Mouse (Mus musculus): Measurements from ENCODE around the gene Rflnb.

DNA sequence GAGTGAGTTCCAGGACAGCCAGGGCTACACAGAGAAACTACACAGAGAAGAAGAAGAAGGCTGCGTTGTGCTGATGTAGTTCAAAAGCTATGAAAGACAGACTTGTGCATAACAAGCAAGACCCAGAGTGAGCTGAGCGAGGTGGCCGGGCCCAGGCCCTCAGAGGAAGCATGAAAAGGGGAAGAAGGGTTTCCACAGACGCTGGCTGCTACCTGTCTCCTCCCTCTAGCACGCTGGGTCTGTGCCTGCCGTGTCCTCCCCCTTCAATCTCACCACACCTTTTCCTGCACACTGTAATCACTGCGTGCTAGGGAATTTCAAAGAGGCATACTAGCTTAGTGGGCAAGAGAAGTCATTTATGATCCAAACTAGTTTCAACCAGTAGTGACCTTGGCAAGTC lies 36.8 kb upstream of the Rflnb start:
- TF ChIP-seq POLR2A (IDR thresholded peaks at IDR 0.05; ENCODE audit: borderline replicate concordance, low read depth, low read length): no peak
- TF ChIP-seq CTCF (IDR thresholded peaks at IDR 0.05; ENCODE audit: low read depth, low read length): no peak

Data from bone marrow macrophage, adult 2 months (primary cell).